Comparison of ENCODE assay signal across 1 mouse cellular context in the genomic region with DNA sequence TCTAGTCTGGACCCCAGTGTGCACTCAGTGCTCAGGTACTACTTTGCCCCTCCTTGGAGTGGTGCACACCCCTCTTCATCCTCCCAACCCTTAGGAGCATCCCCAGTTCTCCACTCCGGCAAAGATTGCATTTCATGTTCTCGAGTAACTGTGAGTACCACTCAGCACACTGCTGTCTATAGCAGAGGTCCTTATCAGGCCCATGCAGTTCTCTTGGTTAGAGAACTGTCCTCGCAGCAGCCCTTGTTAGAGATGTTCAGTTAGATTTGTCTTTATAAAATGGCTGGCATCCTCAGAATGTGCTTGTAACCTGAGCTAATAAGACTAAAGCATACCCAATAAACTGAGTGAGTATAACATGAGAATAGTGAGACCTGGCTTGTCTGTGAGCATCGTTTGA.
TF ChIP-seq lines count a peak whose summit lies in the region.

No protein-coding gene starts in this region.

TF ChIP-seq in MEL, 35 proteins besides CTCF, POLR2A, EP300 and RAD21:
- TF ChIP-seq ZC3H11A (IDR thresholded peaks at IDR 0.05; ENCODE audit: low read depth, low read length), result no peak
- peak; percentile 27; the same call in 1 of the 2 replicates for TF ChIP-seq TAL1 (IDR thresholded peaks at IDR 0.05; ENCODE audit: low read length)
- TF ChIP-seq GATA1 (IDR thresholded peaks at IDR 0.05; ENCODE audit: low read depth, low read length), result peak; percentile 50; the same call in 1 of the 2 replicates
- no peak for TF ChIP-seq POLR2AphosphoS2 (IDR thresholded peaks at IDR 0.05; ENCODE audit: low read length)
- TF ChIP-seq TCF12 (IDR thresholded peaks at IDR 0.05; ENCODE audit: low read depth, low read length), result peak; percentile 29; the same call in 1 of the 2 replicates
TF ChIP-seq in MEL: peak in this region for 3.
